Mouse (Mus musculus) layer of hippocampus, postnatal 25 days (tissue): ENCODE measurements at regions not wholly inside any gene's neighbourhood (a gene's known extent, or its start where the extent isn't known, plus 50 kb on each side); places are given as distances from the start of the nearest gene placed in this dataset.

ENCODE experiments used
- DNase-seq, 2 experiments: peaks; one replicate each; pipeline ENCODE4 v3.0.0; 2022; ENCODE audit warnings: mixed read lengths in 2 of 2, low spot score in 1 of 2; ENCODE audit errors: extremely low spot score in 1 of 2

DNA sequence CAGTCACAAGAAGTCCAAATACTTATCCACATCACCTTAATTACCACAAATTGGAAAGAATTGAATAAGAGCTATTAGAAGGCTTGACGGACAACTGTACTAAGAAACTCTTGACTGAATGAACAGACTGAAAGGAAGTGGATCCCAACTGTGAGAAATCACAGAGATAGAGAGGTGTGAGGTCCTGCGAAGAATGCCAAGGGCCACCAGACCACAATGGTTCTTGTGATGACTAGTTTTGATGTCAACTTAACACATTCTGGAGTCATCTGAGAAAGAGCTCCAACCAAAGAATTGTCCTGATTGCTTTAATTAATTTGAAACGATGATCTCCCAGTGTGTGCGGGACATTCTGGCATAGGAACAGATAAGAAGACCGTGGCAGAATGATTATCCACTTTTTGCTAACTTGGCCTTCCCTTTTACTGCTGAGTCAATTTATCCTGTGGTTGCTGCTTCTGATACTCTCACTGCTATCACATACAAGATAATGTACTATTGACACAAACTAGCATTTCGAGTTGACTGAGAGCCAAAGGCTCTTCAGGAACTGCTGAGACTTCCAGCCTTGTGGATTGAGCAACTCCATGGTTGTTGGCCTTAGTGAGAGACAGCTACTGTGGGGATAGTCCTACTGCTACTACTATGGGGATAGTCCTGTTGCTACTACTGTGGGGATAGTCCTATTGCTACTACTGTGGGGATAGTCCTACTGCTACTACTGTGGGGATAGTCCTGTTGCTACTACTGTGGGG is 268.5 kb downstream of the Olfr1505 start:
- no peak for DNase-seq

GRCm38 (mm10) chr19:14191820-14192219 is 278.5 kb downstream of the Olfr1505 start:
- no peak for DNase-seq

GRCm38 (mm10) chr19:14197864-14198263 is 284.5 kb downstream of the Olfr1505 start:
- no peak for DNase-seq

DNA sequence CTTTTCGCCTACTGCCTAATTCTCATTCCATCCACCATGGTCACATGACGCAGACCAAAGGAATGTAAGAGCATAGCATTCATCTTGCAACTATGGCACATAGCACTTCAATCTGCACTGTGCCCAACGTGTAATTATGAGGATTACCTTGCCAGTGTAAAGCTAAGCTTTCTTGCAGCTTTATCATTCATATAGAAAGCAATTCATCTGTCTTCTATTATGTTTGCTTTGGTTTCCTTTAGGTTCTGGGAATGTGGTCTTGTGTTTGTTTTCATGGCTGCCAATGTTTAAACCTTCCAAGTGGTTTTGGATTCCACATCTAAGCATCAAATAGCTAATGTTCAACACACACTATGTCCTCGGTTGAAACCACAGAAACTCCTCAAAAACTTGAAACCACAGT is 307.2 kb downstream of the Olfr1505 start:
- DNase-seq: no peak

DNA sequence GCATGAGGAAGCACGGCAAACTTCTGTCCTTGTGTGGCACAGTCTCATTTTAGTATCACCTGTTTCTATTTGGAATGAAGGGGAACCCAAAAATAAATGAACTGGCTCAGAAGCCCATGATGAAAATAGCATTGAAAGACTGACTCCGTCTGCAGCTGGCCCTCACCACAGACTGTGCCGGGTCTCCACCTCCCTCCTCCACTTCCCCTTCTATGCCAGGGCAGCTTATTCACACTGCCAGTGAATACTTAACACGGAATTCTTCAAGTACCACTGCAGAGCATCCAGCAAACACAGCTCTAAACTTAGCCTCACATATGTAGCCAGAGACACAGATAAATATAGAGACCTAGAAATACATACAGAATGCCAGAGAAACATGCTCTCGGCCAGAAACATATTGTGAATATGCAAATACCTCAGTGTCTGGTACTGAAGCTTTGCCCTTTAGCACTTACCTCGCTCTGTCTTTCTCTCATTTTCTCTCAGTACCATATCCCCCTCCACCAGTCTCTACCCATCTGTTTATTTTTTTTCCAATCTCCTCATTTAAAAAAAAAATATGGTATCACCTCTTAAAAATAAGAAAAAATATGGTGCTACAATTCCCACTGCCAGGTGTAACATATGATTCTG is 311.8 kb downstream of the Olfr1505 start:
- no peak for DNase-seq

- DNase-seq: no peak
Measured at GRCm38 (mm10) chr19:14225787-14226186, 312.5 kb downstream of the Olfr1505 start.

- no peak for DNase-seq
Measured at GRCm38 (mm10) chr19:14226521-14226920, 313.2 kb downstream of the Olfr1505 start.

- no peak for DNase-seq
Measured at GRCm38 (mm10) chr19:14243565-14243964, 330.2 kb downstream of the Olfr1505 start.

- no peak for DNase-seq
Measured at GRCm38 (mm10) chr19:14246973-14247614, 333.8 kb downstream of the Olfr1505 start.

- DNase-seq: no peak
Measured at GRCm38 (mm10) chr19:14247979-14248378, 334.6 kb downstream of the Olfr1505 start.

GRCm38 (mm10) chr19:14258621-14259051 is 339.2 kb downstream of the Tle4 start:
- no peak for DNase-seq

- DNase-seq: no peak
Measured at GRCm38 (mm10) chr19:14259223-14259622, 338.6 kb downstream of the Tle4 start.

GRCm38 (mm10) chr19:14289331-14289737 is 308.5 kb downstream of the Tle4 start:
- no peak for DNase-seq

DNA sequence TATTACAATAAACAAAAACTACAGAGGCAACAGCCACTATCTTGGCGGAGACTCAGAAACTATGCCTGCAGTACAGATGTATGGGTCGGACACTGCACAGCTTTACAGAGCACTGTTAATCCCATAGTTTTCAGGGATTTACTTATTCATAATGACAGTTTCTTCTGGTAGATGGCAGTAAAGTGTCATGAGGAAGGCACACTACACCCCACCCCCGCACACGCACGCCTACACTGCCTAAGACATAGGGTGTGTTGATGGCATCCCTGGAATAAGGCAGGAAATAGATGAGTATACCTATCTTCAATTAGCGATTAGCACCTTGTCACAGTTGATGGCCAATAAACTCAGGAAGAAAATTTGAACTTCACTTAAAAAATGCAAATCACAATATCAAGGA is 306.9 kb downstream of the Tle4 start:
- DNase-seq: no peak

GRCm38 (mm10) chr19:14293172-14293571 is 304.7 kb downstream of the Tle4 start:
- DNase-seq: no peak

DNA sequence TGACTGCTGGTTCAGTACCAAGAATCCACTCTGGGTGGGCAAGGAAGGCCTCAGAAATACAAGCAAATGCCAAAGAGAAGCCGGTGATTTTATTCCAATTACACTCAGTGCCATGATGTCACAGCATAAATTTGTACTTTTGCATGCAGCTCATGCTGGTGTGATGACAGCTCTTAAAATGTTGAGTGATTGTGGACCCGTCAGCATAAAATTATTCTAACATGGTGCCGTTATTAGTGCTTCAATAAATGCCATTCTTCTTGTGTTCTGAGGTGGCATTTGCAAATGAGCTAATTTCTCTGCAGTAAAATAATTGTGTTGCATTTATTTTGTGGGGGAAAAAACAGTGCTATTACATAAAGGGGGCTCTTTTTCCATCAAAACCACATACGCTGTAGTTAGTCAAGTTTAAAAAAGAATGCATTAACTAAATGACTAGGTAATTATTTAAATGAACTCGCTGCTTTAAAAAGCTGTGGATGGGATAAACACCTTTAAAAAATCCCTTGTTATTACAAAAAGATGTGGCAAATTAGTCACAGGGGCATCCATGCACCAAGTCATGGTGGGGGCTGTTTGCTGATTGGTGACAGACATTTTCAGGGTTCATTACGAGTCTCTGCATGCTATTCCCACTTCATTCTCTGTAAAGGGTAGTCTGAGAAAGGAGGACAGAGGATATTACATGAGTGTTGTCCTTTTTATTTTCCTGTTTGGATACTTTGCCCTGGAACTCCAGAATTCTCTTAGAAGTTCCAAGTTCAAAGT is 296.5 kb downstream of the Tle4 start:
- DNase-seq: no peak

DNA sequence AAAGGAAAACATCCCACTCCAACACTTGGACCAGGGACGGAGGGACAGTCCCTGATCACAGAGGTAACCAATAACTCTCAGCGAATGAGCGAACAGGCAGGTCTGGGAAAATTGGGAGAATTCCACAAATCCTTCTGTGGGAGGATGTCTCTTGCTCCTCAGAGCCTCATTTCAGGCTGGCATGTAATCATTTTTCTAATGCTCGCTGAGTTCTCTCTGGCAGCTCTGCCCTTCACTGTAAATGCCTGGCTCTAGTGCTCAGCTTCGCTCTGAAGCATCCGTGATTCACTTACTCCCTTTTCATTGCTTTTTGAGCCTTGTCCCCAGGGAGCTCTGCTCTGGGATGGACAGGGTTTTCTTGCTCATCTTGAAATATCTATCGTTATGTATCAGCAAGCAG is 283.6 kb downstream of the Tle4 start:
- DNase-seq: no peak

- DNase-seq: no peak
Measured at GRCm38 (mm10) chr19:14319677-14320191, 278.1 kb downstream of the Tle4 start.

DNA sequence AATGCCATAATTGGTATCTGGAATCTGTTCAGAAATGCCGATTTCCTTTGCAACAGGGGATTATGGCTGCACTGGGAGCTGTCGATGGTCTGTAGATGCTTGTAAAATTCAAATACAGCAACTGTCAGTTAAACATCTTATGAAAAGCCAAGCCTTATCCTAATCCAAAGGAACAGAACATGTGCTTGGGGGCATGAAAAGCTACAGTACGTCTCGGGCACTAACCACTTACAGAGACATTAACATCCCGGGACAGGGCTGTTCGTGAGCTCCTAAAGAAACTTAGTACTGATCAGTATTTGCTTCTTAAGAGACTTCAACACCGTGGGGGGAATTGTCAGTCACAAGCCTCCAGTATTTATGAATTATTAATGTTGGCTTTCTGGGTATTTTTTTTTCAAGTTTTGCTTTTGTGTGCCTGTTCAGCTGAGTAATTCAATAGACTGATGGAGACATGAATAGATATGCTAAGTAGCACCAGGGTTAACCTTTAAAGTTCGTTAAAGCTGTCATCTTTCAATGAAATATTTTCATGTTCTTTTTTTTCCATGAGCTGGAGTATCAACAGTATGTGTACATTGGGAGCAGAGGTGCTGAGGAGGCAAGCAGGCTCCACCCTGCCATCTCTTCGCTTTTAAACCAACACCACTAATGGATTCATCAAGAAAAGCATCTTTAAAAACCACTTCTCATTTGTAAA is 272.3 kb downstream of the Tle4 start:
- DNase-seq: no peak
